Mouse (Mus musculus) heart, postnatal 0 days (tissue): ENCODE measurements around the gene Slc16a10.

Experiments used
- CTCF ChIP-seq: IDR thresholded peaks from 2 replicates; pipeline ENCODE4 v1.5.1; 2016; ENCODE audit warnings: antibody characterized with exemption, control low read depth, low read depth
- EP300 ChIP-seq: IDR thresholded peaks from 2 replicates; pipeline ENCODE4 v1.6.1; 2016; ENCODE audit warnings: antibody characterized with exemption, low read depth

DNA sequence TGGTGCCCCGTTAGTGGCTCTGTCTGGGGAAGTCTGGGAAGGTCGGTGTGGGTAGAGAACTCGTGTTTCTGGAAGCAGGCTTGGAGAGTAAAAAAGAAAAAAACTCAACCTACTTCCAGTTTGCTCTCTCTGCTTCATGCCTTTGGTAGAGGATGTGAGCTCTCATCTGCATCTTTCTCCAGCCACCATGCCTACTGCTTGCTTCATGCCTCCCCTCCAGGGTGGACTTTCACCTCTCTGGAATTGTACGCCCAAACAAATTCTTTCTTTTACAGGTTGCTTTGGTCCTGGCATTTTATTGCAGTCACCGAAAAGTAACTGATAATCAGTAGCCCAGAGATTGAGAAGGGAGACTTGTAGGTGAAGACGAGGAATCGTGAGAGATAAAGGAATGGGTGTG, 27.0 kb upstream of the Slc16a10 start:
- TF ChIP-seq EP300 (no peak), CTCF (no peak)
